Mouse (Mus musculus): ENCODE measurements around the gene Trex1.
A peak's percentile ranks its signal among the peaks of the same experiment; 100 is the strongest.

Gene Trex1

GRCm38 (mm10) chr9:109051651-109052489 is 7.7 kb downstream of the Trex1 start:
- no peak for DNase-seq (ENCODE audit: low spot score in 2 of 2)

- peak; percentile 32 to 39 for DNase-seq (ENCODE audit: low spot score in 2 of 2)
These were observed 8.5 kb downstream of the Trex1 start for GRCm38 (mm10) chr9:109051011-109051501.

- no peak for DNase-seq (ENCODE audit: low spot score in 2 of 2)
These were observed 8.9 kb downstream of the Trex1 start for GRCm38 (mm10) chr9:109050674-109050997.

- no peak for DNase-seq (ENCODE audit: low spot score in 2 of 2)
These were observed 9.4 kb downstream of the Trex1 start for GRCm38 (mm10) chr9:109049996-109050673.

- no peak for DNase-seq (ENCODE audit: low spot score in 2 of 2)
These were observed 10.2 kb downstream of the Trex1 start for GRCm38 (mm10) chr9:109049316-109049715.

- peak; percentile 72 to 76 for DNase-seq (ENCODE audit: low spot score in 2 of 2)
These were observed 13.2 kb downstream of the Trex1 start for GRCm38 (mm10) chr9:109046306-109046705.

GRCm38 (mm10) chr9:109041351-109041750 is 18.2 kb downstream of the Trex1 start:
- no peak for DNase-seq (ENCODE audit: low spot score in 2 of 2)

GRCm38 (mm10) chr9:109040906-109041305 is 18.6 kb downstream of the Trex1 start:
- no peak for DNase-seq (ENCODE audit: low spot score in 2 of 2)

GRCm38 (mm10) chr9:109040216-109040615 is 19.3 kb downstream of the Trex1 start:
- no peak for DNase-seq (ENCODE audit: low spot score in 2 of 2)

GRCm38 (mm10) chr9:109039681-109040080 is 19.9 kb downstream of the Trex1 start:
- no peak for DNase-seq (ENCODE audit: low spot score in 2 of 2)

- DNase-seq (ENCODE audit: low spot score in 2 of 2): no peak
These were observed 20.6 kb downstream of the Trex1 start for GRCm38 (mm10) chr9:109038901-109039364.

GRCm38 (mm10) chr9:109038086-109038895 is 21.2 kb downstream of the Trex1 start, which contains the start of gene Shisa5:
TSS of gene Shisa5 (plus strand) at chr9:109038565.
- DNase-seq (ENCODE audit: low spot score in 2 of 2): peak; percentile 46 to 69

GRCm38 (mm10) chr9:109032435-109032834 is 27.1 kb downstream of the Trex1 start:
- DNase-seq (ENCODE audit: low spot score in 2 of 2): no peak

GRCm38 (mm10) chr9:109031686-109032085 is 27.8 kb downstream of the Trex1 start:
- DNase-seq (ENCODE audit: low spot score in 2 of 2): no peak

GRCm38 (mm10) chr9:109031001-109031400 is 28.5 kb downstream of the Trex1 start:
- no peak for DNase-seq (ENCODE audit: low spot score in 2 of 2)

- DNase-seq (ENCODE audit: low spot score in 2 of 2): no peak
These were observed 29.2 kb downstream of the Trex1 start for GRCm38 (mm10) chr9:109030312-109030711.

GRCm38 (mm10) chr9:109028919-109029318 is 30.6 kb downstream of the Trex1 start:
- DNase-seq (ENCODE audit: low spot score in 2 of 2): no peak

- DNase-seq (ENCODE audit: low spot score in 2 of 2): no peak
These were observed 31.1 kb downstream of the Trex1 start for GRCm38 (mm10) chr9:109028421-109028820.

- no peak for DNase-seq (ENCODE audit: low spot score in 2 of 2)
These were observed 32.0 kb downstream of the Trex1 start for GRCm38 (mm10) chr9:109027521-109027920.

GRCm38 (mm10) chr9:109022866-109023685 is 36.5 kb downstream of the Trex1 start:
- DNase-seq (ENCODE audit: low spot score in 2 of 2): no peak

GRCm38 (mm10) chr9:109021428-109021827 is 38.1 kb downstream of the Trex1 start:
- no peak for DNase-seq (ENCODE audit: low spot score in 2 of 2)

Measured in thymus, postnatal 10 days (tissue).